Mouse (Mus musculus): Measurements from ENCODE around the gene Phyh. TPM values are rescaled to one million over a fixed set of nuclear protein-coding genes. Genes with fewer than 3 reads are reported as not detected.

Phyh gene
- 100 to 1,000 TPM; 342 to 407 TPM for total RNA-seq (2021)
- long read RNA-seq, experiment 1, transcript Phyh-201 (9 exons, 1,438 nt): major isoform, 318 of 474 reads
- long read RNA-seq, experiment 1, partial matches to known transcripts: 16 of 474 reads
- long read RNA-seq, experiment 1, other reads (novel, unspliced or antisense): 139 of 474 reads
- long read RNA-seq, experiment 2, transcript Phyh-201 (9 exons, 1,438 nt): major isoform, 207 of 252 reads
- long read RNA-seq, experiment 2, partial matches to known transcripts: 2 of 252 reads
- long read RNA-seq, experiment 2, other reads (novel, unspliced or antisense): 42 of 252 reads

- peak; percentile 95 for DNase-seq
Measured at GRCm38 (mm10) chr2:4918860-4919739, at the start of gene Phyh. Phyh (plus strand) TSS chr2:4919019.

GRCm38 (mm10) chr2:4872740-4873139 is 46.1 kb upstream of the Phyh start:
- no peak for DNase-seq

- peak; percentile 55 for DNase-seq
Measured at GRCm38 (mm10) chr2:4873331-4873730, 45.5 kb upstream of the Phyh start.

DNA sequence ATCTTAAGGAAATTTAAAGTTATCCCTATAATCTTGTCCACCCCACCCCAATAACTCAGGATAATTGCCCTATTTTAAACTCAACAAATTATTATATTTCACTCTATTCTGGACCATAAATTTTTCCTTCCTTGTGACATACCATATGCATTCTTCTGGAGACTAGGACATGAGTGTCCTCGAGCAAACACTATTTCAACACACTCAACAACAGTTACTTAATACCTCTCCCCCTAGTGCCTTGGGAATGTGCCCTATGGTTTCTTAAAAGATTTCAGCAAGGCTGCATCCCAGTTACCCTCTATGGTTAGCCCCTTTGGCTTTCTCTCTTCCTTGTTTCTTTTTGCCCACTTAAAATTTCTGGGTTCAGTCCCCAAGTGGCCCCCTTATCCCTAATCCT is 43.7 kb upstream of the Phyh start:
- no peak for DNase-seq

DNA sequence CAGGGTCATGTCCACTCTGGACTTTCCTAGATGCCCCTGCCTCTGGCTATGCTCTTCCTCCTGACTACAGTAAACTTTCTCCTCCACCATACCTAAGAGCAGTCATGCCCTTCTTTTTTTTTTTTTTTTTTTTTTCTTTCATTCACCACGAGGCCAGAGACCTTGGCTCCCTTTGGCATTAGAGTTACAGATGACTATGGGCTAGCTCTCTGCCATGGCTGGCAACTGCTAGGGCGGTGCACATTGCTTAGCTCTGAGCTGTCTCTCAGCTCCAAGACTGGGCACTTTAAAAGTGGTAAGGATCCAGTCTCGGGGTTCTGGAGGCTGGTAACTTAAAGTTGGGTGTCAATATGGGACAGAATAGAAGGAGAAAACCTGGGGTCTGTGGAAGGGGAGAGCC is 42.7 kb upstream of the Phyh start:
- DNase-seq: no peak

GRCm38 (mm10) chr2:4880737-4881349 is 38.0 kb upstream of the Phyh start:
- no peak for DNase-seq

GRCm38 (mm10) chr2:4881350-4882248 is 37.2 kb upstream of the Phyh start, which contains the start of gene Sephs1:
Sephs1 (plus strand) TSS chr2:4881564.
- DNase-seq: peak; percentile 90

DNA sequence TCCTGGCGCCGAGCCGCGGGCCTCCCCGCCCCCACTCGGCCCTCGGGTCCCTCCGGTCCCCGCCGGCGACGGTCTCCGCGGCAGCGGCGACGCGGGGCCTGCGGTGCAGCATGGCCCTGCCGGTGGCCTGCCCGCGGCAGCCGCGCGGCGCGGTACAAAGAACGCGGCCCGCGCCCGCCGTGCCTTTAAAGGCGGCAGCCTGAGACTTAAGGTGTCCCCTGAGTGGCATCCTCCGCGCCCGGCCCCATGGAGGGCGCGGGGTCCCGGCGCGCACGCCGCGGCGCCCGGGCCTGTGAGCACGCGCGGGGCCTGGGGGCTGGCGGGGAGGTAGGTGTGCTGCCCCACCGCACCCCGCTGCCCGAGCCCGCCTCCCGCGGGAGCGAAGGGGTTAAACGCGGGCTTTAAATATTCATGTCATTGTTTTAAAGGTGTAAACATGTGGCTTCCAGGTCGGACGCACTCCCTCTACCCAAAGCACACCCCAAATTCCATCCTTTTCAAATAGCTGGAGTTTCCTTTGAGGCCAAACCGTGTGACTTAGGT is 36.5 kb upstream of the Phyh start:
- peak; percentile 76 for DNase-seq

GRCm38 (mm10) chr2:4883009-4883704 is 35.7 kb upstream of the Phyh start:
- no peak for DNase-seq

GRCm38 (mm10) chr2:4886896-4887295 is 31.9 kb upstream of the Phyh start:
- no peak for DNase-seq

- DNase-seq: no peak
Measured at GRCm38 (mm10) chr2:4895598-4895997, 23.2 kb upstream of the Phyh start.

DNA sequence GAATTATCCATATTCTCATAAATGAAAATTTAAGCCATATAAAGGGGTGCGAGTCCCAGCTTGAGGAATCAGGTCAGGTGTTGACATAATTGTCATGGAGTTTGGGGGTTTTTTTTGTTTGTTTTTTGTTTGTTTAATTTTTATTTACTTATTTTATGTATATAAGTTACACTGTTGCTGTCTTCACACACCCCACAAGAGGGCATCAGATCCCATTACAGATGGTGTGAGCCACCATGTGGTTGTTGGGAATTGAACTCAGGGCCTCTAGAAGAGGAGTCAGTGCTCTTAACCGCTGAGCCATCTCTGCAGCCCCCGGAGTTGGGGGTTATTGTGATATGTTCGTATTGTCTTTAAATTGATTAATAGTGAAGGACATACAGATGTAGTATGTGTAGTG is 21.8 kb upstream of the Phyh start:
- DNase-seq: no peak

DNA sequence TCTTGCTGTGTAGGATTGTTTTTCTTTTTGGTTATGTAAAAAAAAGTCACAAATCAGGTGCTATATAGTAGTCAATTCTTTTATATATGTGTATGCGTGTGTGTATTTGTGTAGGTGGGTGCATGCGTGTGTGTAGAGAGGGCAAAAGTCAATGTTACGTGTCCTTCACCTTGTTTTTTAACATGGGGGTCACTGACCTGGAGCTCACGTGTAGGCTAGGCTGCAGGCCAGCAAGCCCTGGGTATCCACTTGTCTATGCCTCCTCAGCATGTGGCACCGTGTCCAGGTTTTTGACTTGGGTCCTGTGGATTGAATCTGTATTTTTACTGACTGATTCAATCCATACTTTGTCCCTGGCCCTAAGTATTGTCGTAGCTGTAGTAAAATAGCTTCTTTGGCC is 18.2 kb upstream of the Phyh start:
- DNase-seq: no peak

- no peak for DNase-seq
Measured at GRCm38 (mm10) chr2:4902346-4902745, 16.5 kb upstream of the Phyh start.

GRCm38 (mm10) chr2:4907120-4907519 is 11.7 kb upstream of the Phyh start:
- DNase-seq: no peak

GRCm38 (mm10) chr2:4907916-4908315 is 10.9 kb upstream of the Phyh start:
- DNase-seq: no peak

DNA sequence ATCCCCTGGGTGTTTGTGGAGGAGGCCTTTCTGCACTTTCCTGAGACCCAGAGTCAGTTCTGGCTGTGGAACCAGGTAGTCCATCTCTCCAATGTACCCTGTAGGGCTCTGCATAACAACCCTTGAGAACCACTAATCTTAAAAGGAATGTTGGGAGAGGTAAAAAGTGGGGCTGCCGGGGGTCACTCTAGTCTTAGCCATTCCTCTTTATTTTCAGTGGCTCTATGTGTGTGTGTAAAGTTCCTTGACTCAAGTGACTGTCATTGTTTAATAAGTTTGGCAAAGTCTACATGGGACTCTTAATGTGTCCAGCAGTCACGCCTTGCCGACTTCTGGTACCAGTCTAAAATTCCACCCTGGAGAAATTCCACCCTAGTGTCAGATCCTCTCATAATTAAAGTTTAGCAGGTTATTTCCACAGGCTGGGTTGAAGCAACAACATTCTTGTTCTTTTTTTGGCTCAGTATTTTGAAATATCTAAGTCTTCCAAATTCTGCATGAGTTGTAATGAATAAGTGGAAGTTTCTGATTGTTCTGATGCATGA is 10.0 kb upstream of the Phyh start:
- DNase-seq: no peak

- DNase-seq: no peak
Measured at GRCm38 (mm10) chr2:4909909-4910308, 8.9 kb upstream of the Phyh start.

GRCm38 (mm10) chr2:4910521-4910920 is 8.3 kb upstream of the Phyh start:
- DNase-seq: no peak

GRCm38 (mm10) chr2:4913949-4914348 is 4.9 kb upstream of the Phyh start:
- DNase-seq: no peak

- no peak for DNase-seq
Measured at GRCm38 (mm10) chr2:4916037-4916436, 2.8 kb upstream of the Phyh start.
